Mouse (Mus musculus) intestine, postnatal 0 days (tissue): ENCODE measurements around the gene Dtwd1. TPM values are rescaled to one million over a fixed set of nuclear protein-coding genes. Genes with fewer than 3 reads are reported as not detected.

Experiments
- ATAC-seq: fragments of 200-750 bp; cut with Nextera tagmentation; 2 replicates; pipeline ENCODE4 v1.8.0; 2017; ENCODE audit warnings: mild to moderate bottlenecking, moderate TSS enrichment, moderate library complexity
- H3K27ac ChIP-seq: fragments of 300-500 bp; sonication (generic); 2 replicates; pipeline ENCODE4 v1.5.1; 2014; ENCODE audit warnings: mild to moderate bottlenecking, low read depth, low read length, moderate library complexity
- H3K27me3 ChIP-seq: fragments of 300-500 bp; sonication (generic); replicated peaks from 2 replicates; pipeline ENCODE4 v1.6.1; 2014; ENCODE audit warnings: low read length, mixed read lengths; ENCODE audit not compliant: control insufficient read depth, insufficient read depth
- H3K36me3 ChIP-seq: fragments of 300-500 bp; sonication (generic); 2 replicates; pipeline ENCODE4 v1.6.1; 2014; ENCODE audit warnings: mild to moderate bottlenecking, moderate library complexity; ENCODE audit not compliant: control insufficient read depth, insufficient read depth
- H3K4me1 ChIP-seq: fragments of 300-500 bp; sonication (generic); replicated peaks from 2 replicates; pipeline ENCODE4 v1.6.1; 2014; ENCODE audit warnings: antibody characterized with exemption, low read length, mixed read lengths; ENCODE audit not compliant: control insufficient read depth, insufficient read depth
- H3K4me2 ChIP-seq: fragments of 300-500 bp; sonication (generic); replicated peaks from 2 replicates; pipeline ENCODE4 v1.6.1; 2014; ENCODE audit warnings: low read depth, mild to moderate bottlenecking, moderate library complexity
- H3K4me3 ChIP-seq: fragments of 300-500 bp; sonication (generic); 2 replicates; pipeline ENCODE4 v1.5.1; 2014; ENCODE audit warnings: low read depth, low read length
- H3K9ac ChIP-seq: fragments of 300-500 bp; sonication (generic); 2 replicates; pipeline ENCODE4 v1.6.1; 2014; ENCODE audit warnings: mild to moderate bottlenecking, low read depth, low read length
- H3K9me3 ChIP-seq: fragments of 300-500 bp; sonication (generic); 2 replicates; pipeline ENCODE4 v1.6.1; 2016; ENCODE audit warnings: mixed run types; ENCODE audit not compliant: control insufficient read depth
- CTCF ChIP-seq: sonication (generic); IDR thresholded peaks from 2 replicates; pipeline ENCODE4 v1.5.1; 2016; ENCODE audit warnings: low read depth, mild to moderate bottlenecking, control low read depth, antibody characterized with exemption, moderate library complexity
- WGBS: fragments of 180-500 bp; shearing (Covaris S2); extraction: QIAGEN DNeasy Blood & Tissue Kit; methylation state at CpG from one replicate; pipeline ENCODE4 v1.1.7; 2014; 5-methylcytosine and 5-hydroxymethylcytosine counted together
- polyA plus RNA-seq: library from polyadenylated mRNA; unstranded; fragments of >200 nt; fragmentation: Nextera tagmentation; extraction: Ambion mirVana; gene quantifications from 2 replicates; pipeline ENCODE4 v1.2.1, GENCODE M21; 2015

The Dtwd1 gene
- polyA plus RNA-seq: 11.0 and 12.5 TPM in 2 replicates

- under 1% methylated on average over 57 of the region's 57 CpGs for WGBS
- no peak for TF ChIP-seq CTCF
- H3K4me1 ChIP-seq: no peaks in the 10 kb centered on the region
- no peaks in the 10 kb centered on the region for H3K9me3 ChIP-seq
- peak within 1 kb of the TSS; percentile 82 for H3K27ac ChIP-seq
- H3K4me2 ChIP-seq: peak within 1 kb of the TSS; percentile 71
- peak within 1 kb of the TSS; percentile 73 for H3K9ac ChIP-seq
- peak; percentile 99 for ATAC-seq
- no peaks in the 10 kb centered on the region for H3K27me3 ChIP-seq
- H3K4me3 ChIP-seq: peak within 1 kb of the TSS; percentile 77
- no peaks in the 10 kb centered on the region for H3K36me3 ChIP-seq
Observed at GRCm38 (mm10) chr2:126151855-126152571, at the start of gene Dtwd1, which contains the start of gene Fam227b. Gene Dtwd1 (plus strand): TSS chr2:126152141. Gene Fam227b (minus strand): TSS chr2:126152004.

GRCm38 (mm10) chr2:126147723-126148122 lies 4.2 kb upstream of the Dtwd1 start:
- Histone ChIP-seq H3K27ac (no peak overlapping the region), H3K36me3 (no peaks in the 10 kb centered on the region), H3K27me3 (no peaks in the 10 kb centered on the region), H3K4me1 (no peaks in the 10 kb centered on the region), H3K4me2 (no peak overlapping the region), H3K4me3 (no peak overlapping the region), H3K9ac (no peak overlapping the region), H3K9me3 (no peaks in the 10 kb centered on the region)
- ATAC-seq: no peak
- no peak for TF ChIP-seq CTCF

GRCm38 (mm10) chr2:126165277-126166018 lies 13.5 kb downstream of the Dtwd1 start:
- Histone ChIP-seq H3K9me3 (no peaks in the 10 kb centered on the region), H3K27ac (no peak overlapping the region), H3K36me3 (peaks cover 10% of the 10 kb centered on the region), H3K4me2 (no peak overlapping the region), H3K9ac (no peak overlapping the region), H3K4me3 (no peak overlapping the region), H3K27me3 (no peaks in the 10 kb centered on the region), H3K4me1 (no peaks in the 10 kb centered on the region)
- 91% methylated on average over 5 of the region's 5 CpGs for WGBS
- TF ChIP-seq CTCF: no peak
- ATAC-seq: no peak

GRCm38 (mm10) chr2:126166335-126166734 lies 14.4 kb downstream of the Dtwd1 start:
- Histone ChIP-seq H3K27me3 (no peaks in the 10 kb centered on the region), H3K4me1 (no peaks in the 10 kb centered on the region), H3K9ac (no peak overlapping the region), H3K36me3 (peaks cover 10% of the 10 kb centered on the region), H3K9me3 (no peaks in the 10 kb centered on the region), H3K27ac (no peak overlapping the region), H3K4me2 (no peak overlapping the region), H3K4me3 (no peak overlapping the region)
- TF ChIP-seq CTCF: no peak
- ATAC-seq: no peak

GRCm38 (mm10) chr2:126166848-126167617 lies 15.1 kb downstream of the Dtwd1 start:
- no peak for TF ChIP-seq CTCF
- Histone ChIP-seq H3K4me3 (no peak overlapping the region), H3K9me3 (no peaks in the 10 kb centered on the region), H3K36me3 (peaks cover 7% of the 10 kb centered on the region), H3K9ac (no peak overlapping the region), H3K27me3 (no peaks in the 10 kb centered on the region), H3K4me2 (no peak overlapping the region), H3K4me1 (no peaks in the 10 kb centered on the region), H3K27ac (no peak overlapping the region)
- no peak for ATAC-seq
- 82% methylated on average over 8 of the region's 8 CpGs for WGBS

GRCm38 (mm10) chr2:126171427-126171826 lies 19.5 kb downstream of the Dtwd1 start:
- no peaks in the 10 kb centered on the region for H3K4me1 ChIP-seq
- TF ChIP-seq CTCF: no peak
- WGBS: 88% methylated on average over 1 of the region's 1 CpGs
- H3K4me3 ChIP-seq: no peak overlapping the region
- no peak overlapping the region for H3K27ac ChIP-seq
- no peak overlapping the region for H3K4me2 ChIP-seq
- H3K9me3 ChIP-seq: no peaks in the 10 kb centered on the region
- no peak for ATAC-seq
- no peaks in the 10 kb centered on the region for H3K36me3 ChIP-seq
- H3K27me3 ChIP-seq: no peaks in the 10 kb centered on the region
- H3K9ac ChIP-seq: no peak overlapping the region
